Comparison of ENCODE assay signal across 9 mouse cellular contexts in genomic region chr4:137085083-137085810, GRCm38 (mm10). TPM values are rescaled to one million over a fixed set of nuclear protein-coding genes. Genes with fewer than 3 reads are reported as not detected.
A peak's percentile ranks its signal among the peaks of the same experiment; 100 is the strongest.
DNase-seq lines count a peak whose midpoint lies in the region; ATAC-seq and TF ChIP-seq lines count a peak whose summit lies in the region.
"Had no signal": no experiment of that assay in that cellular context is flagged by ENCODE, and none has a peak within 500 bp of the region (broad histone marks: within the 10 kb centered on the region; RNA-seq: fewer than 3 reads in every experiment).

No protein-coding gene starts in this region.

- 17% methylated on average over 18 of the region's 18 CpGs for WGBS in liver, embryonic 14.5 days (ENCODE audit: insufficient replicate concordance)
- 40% methylated on average over 18 of the region's 18 CpGs for WGBS in forebrain, embryonic 13.5 days

- H3K4me3 ChIP-seq in liver, embryonic 14.5 days (ENCODE audit: insufficient read depth in 1 of 2, low read depth in 2 of 2, low read length in 2 of 2): no peak overlapping the region
- H3K4me3 ChIP-seq in forebrain, embryonic 13.5 days: no peak overlapping the region
- H3K4me3 ChIP-seq: neural tube, embryonic 12.5 days had no signal

- DNase-seq in left cerebral cortex, adult 18-20 months (ENCODE audit: low spot score in 2 of 2): peak; percentile 18 to 21
- DNase-seq in left cerebral cortex, postnatal 4 days: no peak
- peak; percentile 90 for DNase-seq in MN1 (ENCODE audit: low spot score)
- peak; percentile 22 for DNase-seq in embryo, embryonic 9.5 days (ENCODE audit: extremely low spot score)
- no peak for DNase-seq in liver, embryonic 14.5 days (ENCODE audit: low read depth in 3 of 3, low spot score in 3 of 3)
- no peak for DNase-seq in spleen, postnatal 36 days (ENCODE audit: low spot score in 2 of 2)
- DNase-seq: gastrocnemius, postnatal 25 days had no signal

- H3K4me1 ChIP-seq in liver, embryonic 14.5 days (replicated peaks; ENCODE audit: control insufficient read depth in 2 of 2, insufficient read depth in 2 of 2, low read length in 1 of 2): peaks cover 0 to 4% of the 10 kb centered on the region in 2 experiments; a peak in 2 of 4 replicates
- H3K4me1 ChIP-seq in forebrain, embryonic 13.5 days: 0 out of 2 replicates have a peak, but pooled peaks cover 6% of the 10 kb centered on the region
- H3K4me1 ChIP-seq: neural tube, embryonic 12.5 days had no signal

- no peaks in the 10 kb centered on the region for H3K36me3 ChIP-seq in liver, embryonic 14.5 days (replicated peaks; ENCODE audit: control insufficient read depth, insufficient read depth, low read depth)
- H3K36me3 ChIP-seq in forebrain, embryonic 13.5 days (ENCODE audit: poor library complexity, severe bottlenecking): no peaks in the 10 kb centered on the region
- H3K36me3 ChIP-seq: neural tube, embryonic 12.5 days had no signal

- peak; percentile 31; the same call in 1 of the 2 replicates for ATAC-seq in liver, embryonic 14.5 days (ENCODE audit: insufficient read depth)
- no peak for ATAC-seq in forebrain, embryonic 13.5 days

- H3K9ac ChIP-seq in liver, embryonic 14.5 days (replicated peaks): no peak overlapping the region
- H3K9ac ChIP-seq in forebrain, embryonic 13.5 days: no peak overlapping the region
- H3K9ac ChIP-seq: neural tube, embryonic 12.5 days had no signal

- no peak overlapping the region for H3K4me2 ChIP-seq in liver, embryonic 14.5 days (ENCODE audit: low read depth)
- H3K4me2 ChIP-seq in forebrain, embryonic 13.5 days: no peak overlapping the region
- H3K4me2 ChIP-seq: neural tube, embryonic 12.5 days had no signal

- peak; percentile 24 for TF ChIP-seq CTCF in liver, embryonic 14.5 days (IDR thresholded peaks at IDR 0.05; ENCODE audit: low read depth)

- no peak for TF ChIP-seq EP300 in liver, embryonic 14.5 days (IDR thresholded peaks at IDR 0.05; ENCODE audit: low read depth)

- H3K27me3 ChIP-seq in liver, embryonic 14.5 days (ENCODE audit: control insufficient read depth, insufficient read depth, low read length): peaks cover 6% of the 10 kb centered on the region
- 0 out of 2 replicates have a peak, but pooled peaks cover 4% of the 10 kb centered on the region for H3K27me3 ChIP-seq in forebrain, embryonic 13.5 days

- no peak overlapping the region for H3K27ac ChIP-seq in liver, embryonic 14.5 days
- H3K27ac ChIP-seq in forebrain, embryonic 13.5 days: no peak overlapping the region
- H3K27ac ChIP-seq: neural tube, embryonic 12.5 days had no signal

- intact Hi-C loops in left cerebral cortex, postnatal 4 days (cut with DNase I): no loop called here

- H3K9me3 ChIP-seq in liver, embryonic 14.5 days (ENCODE audit: control insufficient read depth, low read length): no peaks in the 10 kb centered on the region
- no peaks in the 10 kb centered on the region for H3K9me3 ChIP-seq in forebrain, embryonic 13.5 days (replicated peaks)
- H3K9me3 ChIP-seq: neural tube, embryonic 12.5 days had no signal

RNA-seq across cellular contexts. Expression of gene Zbtb40, which starts 36.6 kb away (rescaled TPM):
- 10 to 100 TPM; 13.1 to 14.0 TPM for total RNA-seq in left cerebral cortex, adult 18-20 months (2021)
- total RNA-seq in left cerebral cortex, postnatal 4 days (2021): 10 to 100 TPM in 1 of 2 experiments, 1 to 10 TPM in 1; 8.8 to 12.7 TPM
- 1.8 TPM in 2 replicates for polyA plus RNA-seq in liver, embryonic 14.5 days (2012; rRNA removed)
- polyA plus RNA-seq in liver, embryonic 14.5 days (2014; fragmentation: Nextera tagmentation; extraction: Ambion mirVana): 1.1 and 1.4 TPM in 2 replicates
- 4.8 and 5.0 TPM in 2 replicates for polyA plus RNA-seq in forebrain, embryonic 13.5 days (2015; fragmentation: Nextera tagmentation; extraction: Ambion mirVana)

Comparison
In these comparisons a context has a peak if more than half of its experiments do, and no peak if none do; other contexts are left out.
1. DNase-seq: peak in left cerebral cortex, adult 18-20 months (2 of 2), MN1 (single experiment) and embryo, embryonic 9.5 days (single experiment); none in left cerebral cortex, postnatal 4 days (single experiment), liver, embryonic 14.5 days (0 of 3) and spleen, postnatal 36 days (0 of 2).